Mouse (Mus musculus) mature B cell (primary cell): ENCODE measurements around the gene Cbr3.
"Not testable (repeated sequence)": the region's sequence is repeated elsewhere in the genome, so short reads cannot be mapped to it uniquely, and the experiment has no call there.

Experiments
- in situ Hi-C: fragments of 300-500 bp; cut with MboI; formaldehyde crosslinking; loops from 2 replicates; pipeline ENCODE4 v1.14.3; 2019

Gene Cbr3

GRCm38 (mm10) chr16:93682689-93683507, at the start of gene Cbr3:
Gene Cbr3, plus strand, starts transcription at chr16:93683215.
- in situ Hi-C loops = no loop called here

DNA sequence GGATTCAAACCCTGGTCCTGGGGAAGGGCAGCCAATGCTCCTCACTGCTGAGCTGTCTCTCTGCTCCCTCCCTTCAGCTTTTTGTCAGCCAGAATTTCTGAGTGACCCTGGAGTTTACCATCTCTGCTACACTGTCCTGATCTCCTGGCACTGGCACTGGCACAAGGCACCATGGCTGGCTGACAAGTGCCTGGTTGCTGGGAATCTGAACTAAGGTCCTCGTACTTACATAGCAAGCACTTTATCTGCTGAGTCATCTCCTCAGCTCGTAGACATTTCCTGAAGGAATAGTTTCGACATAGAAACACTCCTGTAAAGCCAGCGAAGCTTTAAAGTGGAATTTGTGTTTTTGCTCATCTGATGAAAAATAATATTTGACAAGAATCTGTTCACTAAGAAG, 39.0 kb upstream of the Cbr3 start:
- in situ Hi-C loops = no loop called here

DNA sequence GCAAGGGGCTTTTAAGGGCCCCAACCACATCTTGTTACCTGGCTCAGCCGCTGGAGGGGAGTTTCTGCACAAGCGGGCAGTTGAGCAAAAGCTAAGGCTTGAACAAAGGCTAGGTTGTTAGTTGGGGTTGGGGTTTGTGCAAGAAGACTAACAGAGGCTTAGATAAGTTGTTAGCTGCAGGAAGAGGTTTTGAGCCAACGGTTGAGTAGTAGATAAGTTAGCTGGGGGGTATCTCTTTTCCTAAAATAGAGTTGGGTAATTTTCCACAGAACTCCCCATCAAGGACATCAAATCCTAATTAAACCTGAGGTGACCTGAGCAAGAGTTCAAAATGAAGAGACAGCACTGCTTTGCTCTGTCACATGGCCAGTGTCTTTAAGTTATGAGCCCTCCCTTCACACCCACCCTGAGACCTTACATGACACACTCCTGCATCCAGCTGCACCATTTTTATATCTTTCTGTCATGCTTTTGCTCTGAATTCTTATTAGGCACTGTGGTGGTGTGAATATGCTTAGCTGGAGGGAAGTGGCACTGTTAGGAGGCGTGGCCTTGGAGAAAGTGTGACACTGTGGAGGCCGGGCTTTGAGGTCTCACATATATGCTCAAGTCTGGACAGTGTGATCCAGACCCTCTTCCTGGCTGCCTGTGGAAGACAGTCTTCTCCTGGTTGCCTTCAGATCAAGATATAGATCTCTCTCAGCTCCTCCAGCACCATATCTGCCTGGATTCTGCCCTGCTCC, 34.4 kb upstream of the Cbr3 start:
- in situ Hi-C loops = no loop called here

- in situ Hi-C loops = no loop called here
Measured at GRCm38 (mm10) chr16:93667976-93668375, 15.0 kb upstream of the Cbr3 start.

- in situ Hi-C loops = no loop called here
Measured at GRCm38 (mm10) chr16:93669521-93669920, 13.5 kb upstream of the Cbr3 start.

- in situ Hi-C loops = not testable (repeated sequence)
Measured at GRCm38 (mm10) chr16:93670466-93670865, 12.5 kb upstream of the Cbr3 start.

- in situ Hi-C loops = no loop called here
Measured at GRCm38 (mm10) chr16:93671064-93671463, 12.0 kb upstream of the Cbr3 start.

DNA sequence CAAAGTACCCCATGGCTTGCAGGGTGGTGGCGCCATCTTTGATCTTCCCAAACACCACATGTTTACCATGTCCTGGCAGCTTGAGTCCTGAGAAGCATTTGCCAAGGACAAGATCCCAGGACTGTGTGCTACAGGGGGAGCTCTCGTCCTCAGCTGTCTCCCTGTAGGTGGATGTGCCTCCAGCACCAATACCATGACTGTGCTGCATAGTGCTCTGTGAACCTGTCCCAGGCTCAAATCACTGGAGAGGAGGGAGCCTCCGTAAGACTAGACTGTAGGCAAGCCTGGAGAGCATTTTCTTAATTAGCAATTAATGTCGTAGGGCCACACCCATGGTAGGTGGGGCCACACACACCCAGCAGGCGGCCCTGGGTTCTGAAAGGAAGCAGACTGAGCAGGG, 6.6 kb upstream of the Cbr3 start:
- in situ Hi-C loops = no loop called here

DNA sequence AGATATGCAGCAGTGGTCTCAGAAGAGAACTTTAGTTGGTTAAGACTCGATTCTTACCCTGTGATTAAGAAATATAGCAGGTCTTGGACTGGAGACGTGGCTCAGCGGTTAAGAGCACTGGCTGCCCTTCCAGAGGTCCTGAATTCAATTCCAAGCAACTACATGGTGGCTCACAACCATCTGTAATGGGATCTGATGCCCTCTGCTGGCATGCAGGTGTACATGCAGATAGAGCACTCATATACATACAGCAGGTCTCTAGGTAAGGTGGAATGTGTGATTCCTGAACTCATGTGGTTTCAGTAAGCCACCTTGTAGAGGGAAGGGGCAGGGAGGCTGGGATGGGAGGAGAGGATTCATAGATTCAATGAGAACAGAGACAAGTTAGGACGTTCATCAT, 4.8 kb upstream of the Cbr3 start:
- in situ Hi-C loops = no loop called here

GRCm38 (mm10) chr16:93679165-93679564, 3.9 kb upstream of the Cbr3 start:
- in situ Hi-C loops = no loop called here

DNA sequence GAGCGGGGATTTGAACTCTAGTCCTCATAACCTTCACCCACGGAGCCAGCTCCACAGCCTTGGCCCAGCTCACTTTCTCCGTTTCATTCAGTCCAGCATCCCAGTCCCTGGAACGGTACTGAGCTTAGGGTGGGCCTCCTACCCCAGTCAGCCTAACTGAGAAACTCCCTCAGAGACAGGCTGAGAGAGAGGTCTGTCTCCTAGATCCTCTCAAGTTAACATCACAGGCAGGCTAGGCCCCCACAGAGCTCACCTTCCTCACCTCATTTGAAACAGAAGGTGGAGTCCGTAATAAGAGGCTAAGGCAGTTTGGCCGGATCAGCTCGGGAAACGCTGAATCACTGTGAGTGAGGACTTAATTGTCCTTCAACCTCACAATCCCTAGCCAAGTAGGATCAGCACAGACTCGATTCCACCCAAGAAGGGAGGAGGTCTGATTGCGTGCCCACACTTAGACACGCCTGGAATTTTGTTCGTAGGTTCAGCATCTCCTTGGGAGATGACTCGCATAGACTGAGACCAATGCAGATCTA, 793 bp upstream of the Cbr3 start:
- in situ Hi-C loops = no loop called here

GRCm38 (mm10) chr16:93683508-93684236, 657 bp downstream of the Cbr3 start:
- in situ Hi-C loops = no loop called here

GRCm38 (mm10) chr16:93684441-93684840, 1.4 kb downstream of the Cbr3 start:
- in situ Hi-C loops = no loop called here

DNA sequence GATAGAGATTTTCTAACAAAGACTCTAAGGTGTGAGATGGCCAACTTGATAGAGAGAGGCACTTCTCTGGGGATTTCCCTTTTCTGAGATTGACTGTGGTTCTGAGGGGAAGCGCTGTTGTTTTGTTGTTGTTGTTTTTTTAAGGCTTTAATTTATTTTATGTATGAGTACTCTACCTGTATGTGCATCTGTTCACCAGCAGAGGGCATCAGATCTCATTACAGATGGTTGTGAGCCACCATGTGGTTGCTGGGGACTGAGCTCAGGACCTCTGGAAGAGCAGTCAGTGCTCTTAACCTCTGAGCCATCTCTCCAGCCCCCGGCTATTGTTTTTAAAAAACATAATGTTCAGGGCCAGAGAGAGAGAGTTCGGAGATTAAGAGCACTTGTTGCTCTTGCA, 2.8 kb downstream of the Cbr3 start:
- in situ Hi-C loops = not testable (repeated sequence)

- in situ Hi-C loops = no loop called here
Measured at GRCm38 (mm10) chr16:93686421-93686820, 3.4 kb downstream of the Cbr3 start.

DNA sequence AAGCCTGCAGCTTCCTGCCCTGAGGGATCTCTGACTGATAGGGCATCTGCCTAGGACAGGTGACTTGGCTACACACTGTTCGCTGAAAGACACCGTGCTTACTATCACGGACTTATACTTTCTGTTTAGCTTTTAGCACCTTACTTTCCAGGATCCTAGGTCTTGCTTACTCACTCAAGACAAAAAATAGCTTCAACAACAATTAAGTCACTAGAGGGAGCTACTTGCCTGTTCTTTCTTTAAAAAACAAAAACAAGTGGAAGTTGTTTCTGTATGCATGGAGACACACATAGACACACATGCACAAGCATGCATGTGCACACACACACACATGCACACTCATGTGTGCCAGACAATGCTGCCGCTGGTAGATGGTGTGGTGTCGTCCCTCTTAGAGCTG, 3.9 kb downstream of the Cbr3 start:
- in situ Hi-C loops = no loop called here

DNA sequence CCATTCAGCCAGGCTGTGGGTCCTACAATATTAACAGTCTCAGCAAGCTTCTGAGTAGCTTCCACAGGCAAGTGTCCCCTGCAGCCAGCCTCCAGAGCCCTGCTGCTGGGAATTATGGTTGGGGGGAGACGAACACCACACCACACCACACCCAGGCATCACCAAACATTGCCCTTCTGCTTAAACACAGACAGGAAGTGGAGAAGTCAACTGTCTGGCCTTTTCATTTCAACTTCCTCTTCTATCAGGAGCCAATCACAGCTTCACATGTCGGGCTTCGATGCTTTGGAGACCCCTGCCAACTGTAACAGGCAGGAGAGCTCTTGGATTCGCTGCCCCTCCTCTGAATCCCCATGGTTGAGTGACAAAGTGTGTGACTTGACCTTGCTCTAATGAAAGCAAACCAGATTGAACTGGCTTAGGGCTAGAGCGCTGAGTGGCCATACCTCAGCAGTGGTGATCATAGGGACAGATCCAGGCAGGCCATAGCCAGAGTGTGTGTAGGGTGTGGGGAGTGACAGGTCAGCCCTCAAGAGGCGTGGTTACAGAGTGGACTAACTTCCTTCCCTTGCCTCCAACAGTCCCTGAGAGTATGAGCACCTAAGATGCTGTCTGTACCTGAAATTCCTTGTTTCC, 8.3 kb downstream of the Cbr3 start:
- in situ Hi-C loops = no loop called here

GRCm38 (mm10) chr16:93692744-93693143, 9.7 kb downstream of the Cbr3 start:
- in situ Hi-C loops = no loop called here

- in situ Hi-C loops = no loop called here
Measured at GRCm38 (mm10) chr16:93707116-93707515, 24.1 kb downstream of the Cbr3 start.

GRCm38 (mm10) chr16:93709217-93709616, 26.2 kb downstream of the Cbr3 start:
- in situ Hi-C loops = no loop called here

- in situ Hi-C loops = no loop called here
Measured at GRCm38 (mm10) chr16:93710924-93711323, 27.9 kb downstream of the Cbr3 start.
